Mouse (Mus musculus) cerebellum, adult 11-12 months (tissue): ENCODE measurements at regions not wholly inside any gene's neighbourhood (a gene's known extent, or its start where the extent isn't known, plus 50 kb on each side); places are given as distances from the start of the nearest gene placed in this dataset.
A peak's percentile ranks its signal among the peaks of the same experiment; 100 is the strongest.

Experiments
- DNase-seq: peaks from one replicate; pipeline ENCODE4 v3.0.0; 2022

DNA sequence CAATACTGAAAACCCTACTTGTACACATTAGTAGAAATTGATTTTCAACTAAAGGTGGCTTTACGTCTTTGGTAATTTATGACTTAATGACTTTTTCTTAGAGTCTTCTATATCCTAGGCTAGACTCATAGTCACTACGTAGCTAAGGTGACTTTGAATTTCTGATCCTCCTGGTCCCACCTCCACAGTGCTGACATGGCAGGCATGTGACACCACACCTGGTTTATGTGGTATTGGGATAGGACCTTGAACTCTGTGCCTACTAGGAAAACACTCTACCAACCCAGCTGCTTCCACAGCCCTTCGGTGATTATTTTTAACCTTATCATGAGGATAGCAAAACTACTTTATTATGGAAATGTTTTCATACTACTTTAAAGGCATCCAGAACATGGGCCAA is 51.5 kb upstream of the D7Ertd443e start:
- DNase-seq = no peak

DNA sequence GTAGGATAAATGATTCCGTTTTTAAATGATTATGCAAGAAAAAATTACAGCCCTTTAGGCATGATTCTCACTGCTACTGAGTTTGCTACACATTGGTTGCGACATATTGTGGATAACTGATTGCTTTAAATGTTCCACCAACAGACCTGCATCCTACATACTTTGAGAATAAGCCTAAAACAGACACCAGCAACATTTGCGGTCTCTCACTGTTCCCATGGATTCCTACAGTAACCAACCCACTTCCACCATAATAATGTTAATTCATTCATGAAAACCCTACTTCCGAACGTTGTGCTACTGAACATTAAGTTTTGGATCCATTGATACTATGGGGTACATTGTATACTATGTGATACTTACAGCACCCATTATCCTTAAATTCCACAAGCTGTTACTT is 53.8 kb upstream of the D7Ertd443e start:
- no peak for DNase-seq

DNA sequence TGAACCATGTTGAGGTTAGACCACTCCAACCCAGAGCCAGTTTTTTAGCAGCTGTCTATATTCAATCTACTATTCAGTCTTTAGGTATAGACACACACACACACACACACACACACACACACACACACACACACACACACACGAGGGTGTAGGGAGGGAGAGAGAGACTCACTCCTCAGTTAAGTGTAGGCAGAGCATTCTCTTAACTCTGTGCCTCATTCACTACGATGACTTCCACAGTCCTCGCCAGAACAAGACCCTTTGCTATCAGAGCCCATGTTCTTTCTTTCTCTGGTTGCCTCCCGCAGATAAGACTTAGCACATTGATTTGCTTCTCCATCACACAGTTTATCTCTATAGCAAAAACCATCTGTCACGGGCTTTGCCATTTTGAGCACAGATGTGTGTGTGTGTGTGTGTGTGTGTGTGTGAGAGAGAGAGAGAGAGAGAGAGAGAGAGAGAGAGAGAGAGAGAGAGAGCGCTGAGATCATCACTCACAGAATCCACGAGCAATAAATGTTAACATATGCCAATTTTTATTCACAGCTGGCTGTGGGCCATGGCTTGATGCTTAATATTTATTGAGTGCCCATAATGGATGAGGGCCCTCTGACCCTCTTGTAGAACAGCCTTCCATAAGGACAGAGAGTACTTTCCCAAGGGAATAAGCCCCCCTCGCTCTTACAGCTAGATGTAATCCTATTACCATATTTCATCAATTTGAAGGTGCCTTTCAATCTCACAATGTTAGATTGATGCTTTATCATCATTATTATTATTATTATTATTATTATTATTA is 59.7 kb upstream of the D7Ertd443e start:
- DNase-seq = no peak

DNA sequence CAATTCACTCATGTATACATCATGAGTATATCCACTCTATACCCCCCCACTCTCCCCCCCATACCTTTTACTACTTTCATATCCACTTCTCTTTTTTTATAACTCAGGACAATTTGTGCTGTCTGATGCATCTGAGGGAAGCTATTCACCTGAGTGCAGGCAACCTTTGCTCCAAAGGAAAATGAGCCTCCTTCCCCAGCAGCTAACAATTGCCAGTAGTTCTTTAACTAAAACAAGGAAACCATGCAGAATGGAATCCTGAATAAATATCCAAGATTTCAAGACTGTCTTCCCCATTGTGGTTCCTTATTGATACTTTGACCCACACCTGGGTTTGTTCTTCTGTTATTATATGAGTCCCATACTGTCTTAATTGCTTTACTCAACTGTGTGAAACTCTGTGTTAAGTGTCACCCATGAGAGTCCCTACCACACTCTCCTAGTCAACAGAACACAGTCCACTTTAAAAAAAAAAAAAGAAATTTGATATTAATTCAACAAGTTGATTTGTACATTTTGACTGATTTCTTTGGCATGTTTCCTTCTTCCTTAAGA is 62.3 kb upstream of the D7Ertd443e start:
- no peak for DNase-seq

DNA sequence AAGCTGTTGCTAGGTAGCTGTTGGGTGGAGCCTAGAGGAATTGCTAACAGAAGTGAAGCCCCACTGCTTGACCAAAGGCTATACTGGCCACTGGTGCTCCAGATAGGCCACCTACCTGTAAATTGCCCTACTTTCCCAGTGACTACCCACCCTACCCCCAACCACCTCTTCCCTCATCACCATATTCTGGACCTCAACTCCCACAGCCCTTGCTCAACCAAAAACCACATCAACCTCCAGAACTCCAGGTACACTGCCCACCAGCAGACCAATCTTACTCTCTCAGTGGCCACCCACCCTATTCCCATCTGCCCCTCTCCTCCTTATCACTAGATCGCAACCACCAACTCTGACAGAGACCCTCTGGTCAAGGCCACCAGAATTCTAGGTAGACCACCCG is 63.4 kb upstream of the D7Ertd443e start:
- no peak for DNase-seq

DNA sequence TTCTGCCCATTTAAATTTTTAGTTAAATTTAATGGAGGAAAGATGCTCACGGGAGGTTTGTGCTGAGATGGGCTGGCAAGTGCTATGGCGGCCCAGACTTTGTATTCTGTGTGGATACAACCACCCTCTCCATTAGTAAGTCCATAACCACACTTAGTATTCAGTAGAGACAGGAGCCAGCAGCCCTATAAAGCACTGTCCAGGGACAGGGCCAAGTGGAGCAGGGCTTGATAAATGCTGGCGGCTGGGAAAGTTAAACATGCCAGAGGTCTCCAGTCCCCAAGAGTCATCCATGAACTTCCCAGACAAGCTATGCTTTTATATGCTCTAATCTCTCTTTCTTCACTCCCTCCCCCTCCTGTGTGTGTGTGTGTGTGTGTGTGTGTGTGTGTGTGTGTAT is 77.2 kb upstream of the D7Ertd443e start:
- no peak for DNase-seq

DNA sequence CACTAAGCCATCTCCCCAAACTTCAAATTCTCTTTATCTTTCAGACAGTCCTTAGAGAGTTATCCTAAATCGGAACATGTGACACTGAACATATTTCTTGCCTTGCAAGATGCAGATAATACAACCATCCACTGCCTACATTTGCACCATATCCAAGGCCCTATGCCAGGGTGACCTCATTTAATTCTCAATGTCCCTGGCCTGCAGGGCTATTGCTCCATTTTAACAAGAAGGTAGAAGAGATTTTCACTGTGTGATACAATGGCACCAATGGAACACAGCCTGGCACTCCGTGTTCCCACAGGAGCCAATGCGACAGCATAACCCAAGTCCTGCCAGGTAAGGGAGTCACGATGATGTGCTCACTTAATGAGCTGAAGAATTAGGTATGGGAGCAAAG is 77.9 kb upstream of the D7Ertd443e start:
- no peak for DNase-seq

DNA sequence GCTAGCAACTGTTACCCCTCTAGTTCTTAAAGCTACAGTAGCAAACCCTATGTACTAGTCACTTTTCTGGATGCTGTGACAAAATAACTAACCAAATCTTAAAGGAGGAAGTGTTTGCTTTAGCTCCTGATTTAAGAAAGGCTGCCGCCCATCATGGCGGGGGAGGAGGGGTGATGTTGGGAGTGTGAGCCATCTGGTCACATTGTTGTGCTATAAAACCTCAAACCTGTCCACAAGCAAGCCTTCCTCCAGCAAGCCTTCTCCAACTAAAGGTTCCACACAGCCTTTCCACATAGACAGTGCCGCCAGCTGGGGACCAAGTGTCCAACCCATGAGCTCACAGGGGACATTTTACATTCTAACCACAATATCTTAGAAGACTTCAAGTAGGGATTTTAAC is 81.8 kb upstream of the D7Ertd443e start:
- no peak for DNase-seq

DNA sequence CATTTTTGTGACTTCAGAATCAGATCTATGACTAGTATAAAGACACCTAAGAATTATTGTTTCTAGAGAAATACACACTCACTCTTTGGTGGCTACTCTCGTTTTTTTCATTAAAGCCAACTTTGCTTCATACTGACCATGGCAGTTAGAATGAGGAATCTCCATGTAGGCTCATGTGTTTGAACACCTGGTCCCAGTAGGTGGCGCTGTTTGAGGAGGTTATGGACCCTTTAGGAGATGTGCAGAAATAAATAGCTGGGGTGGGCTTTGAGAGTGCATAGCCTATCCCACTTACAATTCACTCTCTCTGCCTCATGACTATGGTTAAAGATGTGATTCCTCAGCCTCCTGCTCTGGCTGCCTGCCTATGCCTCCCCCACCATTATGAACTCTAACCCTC is 85.8 kb upstream of the D7Ertd443e start:
- DNase-seq = no peak

DNA sequence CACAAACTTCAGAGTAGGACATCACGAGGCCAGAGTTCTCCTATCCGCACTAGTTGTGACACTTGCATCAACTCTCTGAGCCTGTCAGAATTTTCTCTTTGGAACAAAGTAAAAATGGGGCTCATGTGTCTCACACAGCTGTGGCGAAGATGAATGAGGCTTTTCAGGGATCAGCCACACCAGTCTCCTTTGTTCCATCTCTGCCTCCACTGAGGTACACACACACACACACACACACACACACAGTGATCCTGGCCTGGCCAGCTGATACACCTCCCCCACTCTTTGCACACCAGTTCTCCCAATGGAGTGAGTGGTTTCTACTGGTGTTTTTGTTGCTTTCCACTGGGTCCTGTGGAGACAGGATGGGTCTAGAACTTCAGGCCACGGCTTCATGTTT is 105.9 kb upstream of the D7Ertd443e start:
- DNase-seq = peak; percentile 5

DNA sequence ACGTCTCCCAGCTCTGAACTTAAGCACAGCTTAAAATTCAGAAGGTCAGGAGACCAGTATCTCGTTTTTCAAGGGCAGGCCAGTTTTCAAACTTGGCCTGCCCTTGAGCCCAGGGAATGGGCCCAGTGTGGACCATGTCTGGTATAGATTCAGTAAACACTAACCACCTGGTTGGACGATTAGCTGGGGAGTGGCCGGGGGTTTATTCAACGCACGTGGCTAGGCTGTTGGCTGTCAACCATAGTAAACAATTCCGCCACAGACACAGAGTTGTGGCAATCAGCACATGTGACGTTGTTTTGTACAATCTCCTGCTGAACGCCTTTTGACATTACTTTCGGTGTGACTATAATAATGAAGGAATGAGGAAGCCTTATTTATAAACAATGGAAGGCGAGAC is 111.8 kb upstream of the D7Ertd443e start:
- DNase-seq = no peak

DNA sequence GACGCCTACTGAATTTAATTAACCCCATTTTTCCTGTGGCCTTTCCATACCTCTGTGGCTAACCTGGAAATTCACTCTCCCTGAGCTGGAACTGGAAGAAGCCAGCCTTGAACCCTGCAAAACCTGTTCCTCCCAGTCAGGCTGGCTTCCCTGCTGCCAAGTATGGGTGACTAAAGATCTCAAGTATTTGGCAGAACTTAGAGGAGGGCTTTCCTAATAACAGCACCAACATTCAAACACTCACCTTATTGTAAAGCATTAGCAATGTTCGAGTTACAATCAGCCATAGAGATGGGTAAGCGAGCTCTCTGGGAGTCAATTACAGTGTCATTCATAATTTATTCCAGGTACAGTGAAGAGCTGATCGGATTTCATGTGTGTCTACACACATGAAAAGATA is 112.4 kb upstream of the D7Ertd443e start:
- DNase-seq = no peak

DNA sequence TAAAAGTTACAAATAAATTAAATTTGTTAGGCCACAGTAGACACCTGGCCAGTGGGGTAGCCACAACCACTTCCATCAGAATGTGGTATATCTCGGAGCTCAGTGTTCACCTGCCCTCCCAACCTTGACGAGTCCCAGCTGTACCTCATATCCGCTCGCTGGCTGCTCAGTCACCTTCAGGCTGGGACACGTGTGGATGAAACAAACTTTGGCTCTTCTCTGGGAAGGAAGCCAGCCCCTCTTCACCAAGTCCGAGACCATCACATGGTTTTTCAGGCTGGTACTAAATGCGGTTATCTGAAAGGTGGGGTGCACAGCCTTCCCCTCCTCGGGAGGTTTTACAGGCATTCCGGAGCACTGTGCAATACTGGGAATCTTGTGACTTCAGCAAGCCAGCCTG is 113.3 kb upstream of the D7Ertd443e start:
- DNase-seq = no peak

DNA sequence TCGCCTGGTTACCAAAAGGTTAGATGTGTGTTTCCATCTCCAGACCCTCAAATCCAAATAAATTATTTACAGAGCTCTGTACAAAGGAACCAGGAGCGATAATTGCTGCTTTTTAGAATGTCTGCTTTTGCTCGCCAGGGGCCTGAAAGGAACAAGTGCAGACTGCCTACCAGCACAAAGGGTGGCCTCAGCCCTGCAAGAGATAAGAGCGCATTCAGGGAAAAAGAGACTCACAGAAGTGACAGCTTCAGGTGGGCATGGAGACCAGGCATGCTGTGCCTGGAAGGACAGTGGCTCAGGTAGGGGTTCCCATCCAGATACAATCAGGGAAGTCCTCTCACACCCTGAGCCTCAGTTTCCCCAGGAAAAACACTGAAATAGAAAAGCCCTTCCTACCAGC is 114.0 kb upstream of the D7Ertd443e start:
- DNase-seq = no peak

DNA sequence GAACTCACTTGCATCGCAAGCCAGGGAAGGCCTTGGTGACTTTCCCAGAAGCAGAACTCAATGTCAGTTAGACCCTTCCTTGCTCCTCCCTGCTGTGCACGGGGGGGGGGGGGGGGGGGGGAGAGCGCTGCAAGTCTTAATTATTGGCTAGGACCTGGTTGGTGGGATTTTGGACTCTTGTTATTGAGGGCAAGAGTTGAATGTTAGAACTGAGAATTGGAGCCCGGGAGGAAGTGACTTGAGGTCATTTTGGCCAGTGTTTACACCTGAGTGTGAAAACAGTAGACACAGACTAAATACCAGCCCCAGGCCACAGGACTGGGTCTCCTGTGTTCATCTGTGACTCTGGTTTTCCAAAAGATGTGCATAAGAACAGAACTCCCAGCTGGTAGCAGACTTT is 114.7 kb upstream of the D7Ertd443e start:
- no peak for DNase-seq

DNA sequence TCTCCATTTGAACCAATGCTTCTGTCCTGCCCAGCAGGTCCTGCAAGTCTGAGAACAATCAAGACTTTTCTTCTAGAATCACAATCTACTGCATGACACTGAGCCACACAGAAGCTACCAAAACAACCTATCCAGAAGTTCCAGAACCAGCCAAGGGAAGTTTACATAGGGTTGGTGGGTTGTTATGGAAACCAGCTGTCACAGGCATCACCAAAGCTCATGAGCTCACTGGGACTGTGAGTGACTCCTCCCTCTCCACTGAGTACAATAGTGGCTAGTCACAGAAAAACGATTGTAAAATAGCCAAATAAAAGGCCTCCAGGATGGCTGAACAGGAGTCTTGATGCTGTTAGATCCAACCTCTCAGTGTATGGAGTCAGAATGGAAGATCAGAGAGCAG is 115.6 kb upstream of the D7Ertd443e start:
- DNase-seq = peak; percentile 4

DNA sequence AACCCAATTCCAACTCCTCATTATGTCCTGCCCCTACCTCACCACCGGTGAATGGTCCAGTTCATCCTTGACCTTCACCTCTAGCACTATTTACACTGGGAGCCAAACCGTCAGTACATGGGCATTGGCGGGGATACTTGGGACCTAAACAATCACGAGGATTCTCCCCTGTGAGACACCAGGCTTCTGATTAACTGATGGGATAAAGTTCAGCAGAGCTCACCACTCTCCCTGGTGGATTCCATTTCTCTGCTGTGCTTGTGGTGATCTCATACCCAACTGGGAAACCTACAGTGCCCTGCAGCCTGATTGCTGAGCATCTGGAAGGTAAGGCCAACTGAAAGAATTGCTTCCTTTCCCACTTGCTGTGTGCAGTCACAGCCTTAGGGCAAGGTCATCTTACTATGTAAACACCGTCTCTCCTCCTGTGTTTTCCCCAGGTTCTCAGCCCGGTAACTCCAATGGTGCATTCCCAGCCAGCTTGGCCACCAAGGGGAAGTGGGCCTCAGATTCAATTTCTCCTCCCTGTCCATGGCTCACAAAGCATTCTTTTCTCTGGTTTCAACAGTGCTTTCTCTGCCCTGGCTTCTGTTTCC is 125.0 kb upstream of the D7Ertd443e start:
- no peak for DNase-seq

DNA sequence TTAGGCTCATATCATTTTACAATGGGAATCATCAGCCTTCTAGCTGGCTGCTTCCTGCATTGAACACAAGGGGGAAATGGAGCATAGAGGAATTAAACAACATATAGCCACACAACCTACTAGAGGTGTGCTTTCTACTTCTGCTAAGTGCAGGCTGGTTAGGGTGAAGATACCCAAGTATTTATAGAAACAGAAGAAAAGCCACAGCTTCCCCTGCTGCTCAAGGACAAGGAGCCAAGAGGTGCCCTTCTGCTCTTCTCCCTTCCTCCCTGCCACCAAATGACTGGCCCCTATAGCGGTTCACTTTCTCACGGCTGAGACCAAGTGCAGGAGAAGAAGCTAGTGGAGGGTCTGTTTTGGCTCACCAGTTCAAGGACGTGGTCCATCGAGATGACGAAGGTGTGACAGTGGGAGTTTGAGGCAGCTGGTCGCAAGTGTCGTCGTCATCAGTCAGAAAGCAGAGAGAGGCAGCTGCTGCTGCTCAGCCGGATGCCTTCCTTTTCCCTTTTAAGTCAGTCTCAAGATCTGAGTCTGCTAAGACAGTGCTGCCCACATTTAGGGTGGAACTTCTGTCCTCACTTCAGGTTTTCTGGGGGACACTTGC is 134.0 kb upstream of the D7Ertd443e start:
- DNase-seq = no peak

DNA sequence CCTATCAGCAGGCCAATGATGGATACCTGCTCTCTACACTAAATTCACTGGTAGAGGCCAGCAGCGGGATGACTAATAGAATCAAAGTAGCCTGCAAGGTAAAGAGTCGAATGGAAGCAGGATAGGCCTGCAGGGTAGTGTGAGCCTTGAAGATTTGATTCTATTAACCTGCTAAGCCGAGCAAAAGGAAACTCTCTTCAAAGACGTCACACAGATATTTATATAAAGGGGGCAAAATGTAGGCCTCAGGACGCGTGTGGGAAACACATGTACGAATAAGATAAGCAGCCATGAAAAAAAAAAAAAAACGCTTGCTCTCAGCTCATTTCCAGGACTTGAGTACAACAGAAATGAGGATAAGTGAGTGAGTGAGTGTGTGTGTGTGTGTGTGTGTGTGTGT is 138.4 kb upstream of the D7Ertd443e start:
- no peak for DNase-seq

DNA sequence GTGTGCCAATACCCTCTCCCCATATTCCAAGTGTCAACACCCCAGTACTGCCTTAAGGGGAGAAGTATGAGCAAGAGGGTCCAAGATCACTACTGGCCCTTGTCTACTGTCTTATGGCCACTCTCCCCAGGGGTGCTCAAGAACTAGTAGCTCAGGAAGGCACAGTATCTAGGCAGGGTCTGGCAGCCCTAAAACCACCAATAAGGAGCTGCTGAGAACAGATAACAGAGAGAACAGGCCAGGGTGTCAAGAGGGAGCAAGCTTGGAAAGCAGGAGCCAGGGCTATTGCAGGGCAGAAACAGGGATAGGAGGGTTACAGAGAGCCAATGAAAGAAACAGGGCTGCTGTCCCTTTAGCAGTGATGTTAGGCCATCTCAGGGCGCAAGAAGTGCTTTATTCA is 139.6 kb upstream of the D7Ertd443e start:
- DNase-seq = no peak

DNA sequence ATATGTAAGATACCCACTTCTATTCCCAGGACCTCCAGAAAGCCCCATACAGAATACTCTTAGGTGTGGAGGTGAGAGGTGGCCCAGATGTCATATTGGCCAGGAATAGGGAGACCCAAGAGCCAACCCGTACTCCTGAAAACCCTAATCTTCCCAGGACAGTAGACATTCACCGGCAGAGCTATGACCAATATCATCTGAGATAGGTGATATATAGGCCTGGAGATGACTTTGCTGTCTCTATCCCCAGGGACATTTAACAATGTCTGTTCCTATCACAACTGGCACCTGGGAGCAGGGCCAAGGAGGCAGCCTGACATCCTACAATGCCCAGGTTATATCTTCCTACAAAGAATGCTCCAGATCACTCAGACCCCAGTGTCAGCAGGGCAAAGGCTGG is 140.0 kb upstream of the D7Ertd443e start:
- DNase-seq = no peak

DNA sequence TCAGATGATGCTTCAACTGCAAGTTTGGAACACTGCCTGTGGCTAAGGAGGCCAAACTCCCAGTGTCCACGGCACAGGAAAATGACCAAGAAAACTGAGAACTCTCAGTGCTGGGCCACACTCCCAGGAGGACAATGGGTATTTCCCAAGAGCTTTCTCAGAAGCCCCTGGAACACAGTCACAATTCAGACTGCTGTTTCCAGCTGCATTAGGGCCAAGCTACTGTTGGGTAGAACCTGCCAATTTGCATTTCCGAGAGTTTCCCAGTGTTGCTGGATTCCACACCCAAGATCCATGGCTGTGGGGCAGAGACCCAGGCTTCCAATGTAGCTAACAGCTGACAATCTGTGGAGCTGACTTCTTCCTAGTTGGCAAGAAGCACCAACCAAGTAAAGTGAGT is 141.9 kb upstream of the D7Ertd443e start:
- no peak for DNase-seq

DNA sequence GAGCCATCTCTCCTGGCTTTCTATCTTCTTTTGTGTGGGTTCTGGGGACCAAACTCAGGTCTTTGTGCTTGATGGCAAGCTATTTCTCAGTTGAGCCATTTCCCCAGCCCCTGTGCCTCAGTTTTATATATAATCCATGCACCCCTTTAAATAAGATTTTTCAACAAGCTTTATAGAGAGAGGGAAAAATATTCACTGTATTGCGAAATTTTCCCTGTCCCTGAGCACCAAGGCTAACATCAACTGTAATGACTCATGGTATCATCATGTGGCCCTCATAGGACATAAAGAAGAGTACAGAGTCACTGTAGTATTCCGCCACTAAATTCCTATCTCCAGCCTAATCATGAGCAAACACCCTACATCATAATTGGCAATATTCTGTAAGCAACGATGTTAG is 142.4 kb upstream of the Dock1 start:
- DNase-seq = no peak

DNA sequence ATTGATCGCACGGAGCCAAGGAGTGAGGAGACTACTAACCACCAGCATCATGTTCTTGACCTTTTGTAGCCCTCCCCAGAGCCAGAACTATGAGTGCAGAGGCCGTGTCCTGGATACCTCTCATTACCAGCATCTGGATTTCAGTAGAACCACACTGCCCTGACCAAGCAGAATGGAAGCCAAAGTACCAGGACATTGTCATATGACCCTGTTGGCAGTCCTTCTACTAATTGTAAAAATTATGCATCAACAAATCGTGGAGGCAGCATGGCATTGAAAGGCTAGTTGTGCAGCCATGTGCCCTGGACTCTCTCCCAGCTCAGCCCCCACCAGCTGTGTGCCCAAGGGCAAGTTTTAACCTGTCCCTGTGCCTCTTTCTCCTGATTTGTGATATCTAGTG is 135.6 kb upstream of the Dock1 start:
- no peak for DNase-seq
